Mouse (Mus musculus) fat pad, adult 2 months (tissue): ENCODE measurements around the gene Fam117a.

Experiments used
- DNase-seq: peaks from one replicate; pipeline ENCODE4 v3.0.0-alpha.2; 2011; ENCODE audit warnings: low read depth, low spot score; ENCODE audit errors: extremely low read depth

Fam117a gene

GRCm38 (mm10) chr11:95358263-95358662 is 21.4 kb downstream of the Fam117a start:
- DNase-seq = no peak

- no peak for DNase-seq
Measured at GRCm38 (mm10) chr11:95364388-95364787, 27.6 kb downstream of the Fam117a start.

GRCm38 (mm10) chr11:95365596-95365995 is 28.8 kb downstream of the Fam117a start:
- DNase-seq = no peak

- no peak for DNase-seq
Measured at GRCm38 (mm10) chr11:95366280-95366897, 29.6 kb downstream of the Fam117a start.

- no peak for DNase-seq
Measured at GRCm38 (mm10) chr11:95367011-95367735, 30.4 kb downstream of the Fam117a start.

GRCm38 (mm10) chr11:95368231-95368823 is 31.5 kb downstream of the Fam117a start:
- no peak for DNase-seq

- no peak for DNase-seq
Measured at GRCm38 (mm10) chr11:95368871-95369270, 32.1 kb downstream of the Fam117a start.

- no peak for DNase-seq
Measured at GRCm38 (mm10) chr11:95369964-95370890, 33.4 kb downstream of the Fam117a start.

GRCm38 (mm10) chr11:95371182-95371581 is 34.4 kb downstream of the Fam117a start:
- DNase-seq = no peak

- no peak for DNase-seq
Measured at GRCm38 (mm10) chr11:95378926-95379325, 42.1 kb downstream of the Fam117a start.

GRCm38 (mm10) chr11:95379552-95379951 is 42.7 kb downstream of the Fam117a start:
- DNase-seq = no peak

- DNase-seq = no peak
Measured at GRCm38 (mm10) chr11:95380711-95381110, 43.9 kb downstream of the Fam117a start.

GRCm38 (mm10) chr11:95381146-95381545 is 44.3 kb downstream of the Fam117a start:
- no peak for DNase-seq

- DNase-seq = no peak
Measured at GRCm38 (mm10) chr11:95383331-95383986, 46.6 kb downstream of the Fam117a start.

- no peak for DNase-seq
Measured at GRCm38 (mm10) chr11:95384004-95384318, 47.1 kb downstream of the Fam117a start.

- DNase-seq = peak; percentile 97
Measured at GRCm38 (mm10) chr11:95384319-95384972, 47.6 kb downstream of the Fam117a start, which contains the start of gene Slc35b1. Slc35b1 (plus strand) TSS chr11:95384692.

- no peak for DNase-seq
Measured at GRCm38 (mm10) chr11:95384973-95385320, 48.1 kb downstream of the Fam117a start.

GRCm38 (mm10) chr11:95387354-95387753 is 50.5 kb downstream of the Fam117a start:
- no peak for DNase-seq

- no peak for DNase-seq
Measured at GRCm38 (mm10) chr11:95389006-95389405, 52.2 kb downstream of the Fam117a start.

GRCm38 (mm10) chr11:95390420-95390819 is 53.6 kb downstream of the Fam117a start:
- no peak for DNase-seq
